Mouse (Mus musculus): ENCODE data around the gene Hspbp1. TPM values are rescaled to one million over a fixed set of nuclear protein-coding genes. Genes with fewer than 3 reads are reported as not detected.

The Hspbp1 gene
- polyA plus RNA-seq, 1 experiment = not detected

GRCm38 (mm10) chr7:4674114-4674731 is 10.6 kb downstream of the Hspbp1 start:
- TF ChIP-seq CTCF (IDR thresholded peaks at IDR 0.05; ENCODE audit: insufficient read depth, low read depth, low read length) (no peak), POLR2A (IDR thresholded peaks at IDR 0.05; ENCODE audit: insufficient read depth, low read depth, low read length) (no peak)
- H3K27ac ChIP-seq (ENCODE audit: insufficient read depth, low read depth, low read length) = no peak overlapping the region
- WGBS = 90% methylated on average over 12 of the region's 12 CpGs
- H3K4me1 ChIP-seq (ENCODE audit: control insufficient read depth, insufficient read depth, low read length) = no peaks in the 10 kb centered on the region
- H3K4me3 ChIP-seq (ENCODE audit: insufficient read depth, low read depth, low read length) = no peak overlapping the region

GRCm38 (mm10) chr7:4671956-4672355 is 12.9 kb downstream of the Hspbp1 start:
- no peak for TF ChIP-seq CTCF (IDR thresholded peaks at IDR 0.05; ENCODE audit: insufficient read depth, low read depth, low read length)
- TF ChIP-seq POLR2A (IDR thresholded peaks at IDR 0.05; ENCODE audit: insufficient read depth, low read depth, low read length) = no peak
- H3K27ac ChIP-seq (ENCODE audit: insufficient read depth, low read depth, low read length) = no peak overlapping the region
- 65% methylated on average over 4 of the region's 4 CpGs for WGBS
- H3K4me1 ChIP-seq (ENCODE audit: control insufficient read depth, insufficient read depth, low read length) = no peaks in the 10 kb centered on the region
- H3K4me3 ChIP-seq (ENCODE audit: insufficient read depth, low read depth, low read length) = no peak overlapping the region

GRCm38 (mm10) chr7:4670655-4671255 is 14.1 kb downstream of the Hspbp1 start:
- no peak overlapping the region for H3K4me3 ChIP-seq (ENCODE audit: insufficient read depth, low read depth, low read length)
- TF ChIP-seq POLR2A (IDR thresholded peaks at IDR 0.05; ENCODE audit: insufficient read depth, low read depth, low read length) (no peak), CTCF (IDR thresholded peaks at IDR 0.05; ENCODE audit: insufficient read depth, low read depth, low read length) (no peak)
- H3K27ac ChIP-seq (ENCODE audit: insufficient read depth, low read depth, low read length) = no peak overlapping the region
- 91% methylated on average over 8 of the region's 8 CpGs for WGBS
- no peaks in the 10 kb centered on the region for H3K4me1 ChIP-seq (ENCODE audit: control insufficient read depth, insufficient read depth, low read length)

GRCm38 (mm10) chr7:4669156-4669555 is 15.7 kb downstream of the Hspbp1 start:
- Histone ChIP-seq H3K27ac (ENCODE audit: insufficient read depth, low read depth, low read length) (no peak overlapping the region), H3K4me1 (ENCODE audit: control insufficient read depth, insufficient read depth, low read length) (no peaks in the 10 kb centered on the region), H3K4me3 (ENCODE audit: insufficient read depth, low read depth, low read length) (no peak overlapping the region)
- TF ChIP-seq POLR2A (IDR thresholded peaks at IDR 0.05; ENCODE audit: insufficient read depth, low read depth, low read length) = no peak
- TF ChIP-seq CTCF (IDR thresholded peaks at IDR 0.05; ENCODE audit: insufficient read depth, low read depth, low read length) = no peak
- WGBS = 95% methylated on average over 9 of the region's 9 CpGs

- no peak for TF ChIP-seq CTCF (IDR thresholded peaks at IDR 0.05; ENCODE audit: insufficient read depth, low read depth, low read length)
- TF ChIP-seq POLR2A (IDR thresholded peaks at IDR 0.05; ENCODE audit: insufficient read depth, low read depth, low read length) = no peak
- no peak overlapping the region for H3K4me3 ChIP-seq (ENCODE audit: insufficient read depth, low read depth, low read length)
- no peak overlapping the region for H3K27ac ChIP-seq (ENCODE audit: insufficient read depth, low read depth, low read length)
- H3K4me1 ChIP-seq (ENCODE audit: control insufficient read depth, insufficient read depth, low read length) = no peaks in the 10 kb centered on the region
- 90% methylated on average over 8 of the region's 8 CpGs for WGBS
Measured at GRCm38 (mm10) chr7:4668506-4668905, 16.4 kb downstream of the Hspbp1 start.

- no peak overlapping the region for H3K27ac ChIP-seq (ENCODE audit: insufficient read depth, low read depth, low read length)
- WGBS = 99% methylated on average over 5 of the region's 5 CpGs
- TF ChIP-seq CTCF (IDR thresholded peaks at IDR 0.05; ENCODE audit: insufficient read depth, low read depth, low read length) (no peak), POLR2A (IDR thresholded peaks at IDR 0.05; ENCODE audit: insufficient read depth, low read depth, low read length) (no peak)
- no peak overlapping the region for H3K4me3 ChIP-seq (ENCODE audit: insufficient read depth, low read depth, low read length)
- peaks cover 3% of the 10 kb centered on the region; the same call in 1 of the 2 replicates for H3K4me1 ChIP-seq (ENCODE audit: control insufficient read depth, insufficient read depth, low read length)
Measured at GRCm38 (mm10) chr7:4666871-4667270, 18.0 kb downstream of the Hspbp1 start.

- peaks cover 8% of the 10 kb centered on the region; the same call in 1 of the 2 replicates for H3K4me1 ChIP-seq (ENCODE audit: control insufficient read depth, insufficient read depth, low read length)
- TF ChIP-seq POLR2A (IDR thresholded peaks at IDR 0.05; ENCODE audit: insufficient read depth, low read depth, low read length) (no peak), CTCF (IDR thresholded peaks at IDR 0.05; ENCODE audit: insufficient read depth, low read depth, low read length) (no peak)
- no peak overlapping the region for H3K4me3 ChIP-seq (ENCODE audit: insufficient read depth, low read depth, low read length)
- no peak overlapping the region for H3K27ac ChIP-seq (ENCODE audit: insufficient read depth, low read depth, low read length)
- WGBS = 87% methylated on average over 2 of the region's 2 CpGs
Measured at GRCm38 (mm10) chr7:4663742-4664141, 21.1 kb downstream of the Hspbp1 start.

GRCm38 (mm10) chr7:4663179-4663578 is 21.7 kb downstream of the Hspbp1 start:
- H3K4me3 ChIP-seq (ENCODE audit: insufficient read depth, low read depth, low read length) = no peak overlapping the region
- WGBS = 46% methylated on average over 8 of the region's 8 CpGs
- no peak overlapping the region for H3K27ac ChIP-seq (ENCODE audit: insufficient read depth, low read depth, low read length)
- TF ChIP-seq POLR2A (IDR thresholded peaks at IDR 0.05; ENCODE audit: insufficient read depth, low read depth, low read length) (no peak), CTCF (IDR thresholded peaks at IDR 0.05; ENCODE audit: insufficient read depth, low read depth, low read length) (no peak)
- H3K4me1 ChIP-seq (ENCODE audit: control insufficient read depth, insufficient read depth, low read length) = peaks cover 8% of the 10 kb centered on the region; the same call in 1 of the 2 replicates

- TF ChIP-seq CTCF (IDR thresholded peaks at IDR 0.05; ENCODE audit: insufficient read depth, low read depth, low read length) (no peak), POLR2A (IDR thresholded peaks at IDR 0.05; ENCODE audit: insufficient read depth, low read depth, low read length) (no peak)
- no peak overlapping the region for H3K4me3 ChIP-seq (ENCODE audit: insufficient read depth, low read depth, low read length)
- WGBS = 25% methylated on average over 3 of the region's 3 CpGs
- peaks cover 19% of the 10 kb centered on the region for H3K4me1 ChIP-seq (ENCODE audit: control insufficient read depth, insufficient read depth, low read length)
- no peak overlapping the region for H3K27ac ChIP-seq (ENCODE audit: insufficient read depth, low read depth, low read length)
Measured at GRCm38 (mm10) chr7:4659911-4660443, 24.9 kb downstream of the Hspbp1 start.
